Mouse (Mus musculus) G1E (cell line): ENCODE measurements around the gene Spats1. TPM values are rescaled to one million over a fixed set of nuclear protein-coding genes. Genes with fewer than 3 reads are reported as not detected.
A peak's percentile ranks its signal among the peaks of the same experiment; 100 is the strongest.

Experiments used
- ATAC-seq: 2 replicates; pipeline ENCODE4 v1.8.0; 2016; ENCODE audit warnings: mild to moderate bottlenecking; ENCODE audit not compliant: insufficient number of reproducible peaks, poor library complexity, low FRiP score, severe bottlenecking; ENCODE audit errors: extremely low read depth
- DNase-seq: peaks from one replicate; pipeline ENCODE4 v3.0.0; 2012; ENCODE audit warnings: low spot score
- H3K27me3 ChIP-seq: 2 replicates; pipeline ENCODE4 v1.6.1; 2012; ENCODE audit warnings: mild to moderate bottlenecking, low read length, inconsistent platforms; ENCODE audit not compliant: insufficient read depth
- H3K36me3 ChIP-seq: replicated peaks from 2 replicates; pipeline ENCODE3; 2012; ENCODE audit warnings: mild to moderate bottlenecking, inconsistent platforms
- H3K4me1 ChIP-seq: 2 replicates; pipeline ENCODE4 v1.6.1; 2012; ENCODE audit warnings: low read depth, low read length, inconsistent platforms, mixed read lengths; ENCODE audit not compliant: insufficient read depth
- H3K4me3 ChIP-seq: 2 replicates; pipeline ENCODE4 v1.5.1; 2012; ENCODE audit warnings: low read depth, mild to moderate bottlenecking, inconsistent platforms, low read length, moderate library complexity, mixed read lengths
- H3K9me3 ChIP-seq: replicated peaks from 2 replicates; pipeline ENCODE4 v1.6.1; 2012; ENCODE audit warnings: inconsistent platforms
- CTCF ChIP-seq: IDR thresholded peaks from 2 replicates; pipeline ENCODE4 v1.5.1; 2012; ENCODE audit warnings: low read depth, low read length, inconsistent platforms, mixed read lengths
- GATA1 ChIP-seq: IDR thresholded peaks from 2 replicates; pipeline ENCODE4 v1.6.1; 2012; ENCODE audit warnings: borderline replicate concordance, low read length, inconsistent platforms, mixed read lengths
- GATA2 ChIP-seq: IDR thresholded peaks from 2 replicates; pipeline ENCODE4 v1.6.1; 2012; ENCODE audit warnings: low read depth, low read length, inconsistent platforms, borderline replicate concordance
- POLR2AphosphoS5 ChIP-seq: IDR thresholded peaks from 2 replicates; pipeline ENCODE4 v1.6.1; 2012; ENCODE audit warnings: low read depth, low read length, inconsistent platforms; ENCODE audit not compliant: insufficient replicate concordance
- TAL1 ChIP-seq: conservative IDR thresholded peaks from 2 replicates; pipeline ENCODE4 v1.6.1; 2012; ENCODE audit warnings: low read depth, low read length, inconsistent platforms, mixed read lengths
- polyA plus RNA-seq: library from polyadenylated mRNA; stranded (reverse); fragments of >175 nt; gene quantifications from 2 replicates; pipeline ENCODE4 v1.2.3, GENCODE M21; 2012
- total RNA-seq, 2 experiments: library from RNA; stranded (forward) in 1 of 2; stranded (reverse) in 1 of 2; fragments of 200-1000 nt in 1 of 2; fragments of >200 nt in 1 of 2; fragmentation: Nextera tagmentation in 1 of 2; gene quantifications; 2 replicates each; pipeline ENCODE4 v1.2.3; 2014 to 2017

The Spats1 gene
- total and polyA plus RNA-seq, 3 experiments, result 0.11 TPM; not detected in 2

GRCm38 (mm10) chr17:45506700-45507189 lies 31.5 kb upstream of the Spats1 start, which contains the start of gene Aars2:
Gene Aars2, plus strand, starts transcription at chr17:45506841.
- no peaks in the 10 kb centered on the region for H3K9me3 ChIP-seq
- ATAC-seq (peak; percentile 82), DNase-seq (peak; percentile 82)
- H3K27me3 ChIP-seq, result peaks cover 17% of the 10 kb centered on the region
- peaks cover 40% of the 10 kb centered on the region for H3K36me3 ChIP-seq
- peaks cover 30% of the 10 kb centered on the region for H3K4me1 ChIP-seq
- TF ChIP-seq GATA1 (no peak), CTCF (peak; percentile 26; the same call in 1 of the 2 replicates)
- H3K4me3 ChIP-seq, result peak within 1 kb of the TSS; percentile 87

GRCm38 (mm10) chr17:45505941-45506465 lies 30.8 kb upstream of the Spats1 start:
- no peak for TF ChIP-seq GATA1
- TF ChIP-seq GATA2, result no peak
- no peak for TF ChIP-seq POLR2AphosphoS5
- Histone ChIP-seq H3K4me1 (peaks cover 30% of the 10 kb centered on the region), H3K9me3 (no peaks in the 10 kb centered on the region), H3K4me3 (peak overlapping the region; percentile 87; the same call in 1 of the 2 replicates), H3K27me3 (peaks cover 17% of the 10 kb centered on the region), H3K36me3 (peaks cover 33% of the 10 kb centered on the region)
- DNase-seq, result no peak
- no peak for ATAC-seq

DNA sequence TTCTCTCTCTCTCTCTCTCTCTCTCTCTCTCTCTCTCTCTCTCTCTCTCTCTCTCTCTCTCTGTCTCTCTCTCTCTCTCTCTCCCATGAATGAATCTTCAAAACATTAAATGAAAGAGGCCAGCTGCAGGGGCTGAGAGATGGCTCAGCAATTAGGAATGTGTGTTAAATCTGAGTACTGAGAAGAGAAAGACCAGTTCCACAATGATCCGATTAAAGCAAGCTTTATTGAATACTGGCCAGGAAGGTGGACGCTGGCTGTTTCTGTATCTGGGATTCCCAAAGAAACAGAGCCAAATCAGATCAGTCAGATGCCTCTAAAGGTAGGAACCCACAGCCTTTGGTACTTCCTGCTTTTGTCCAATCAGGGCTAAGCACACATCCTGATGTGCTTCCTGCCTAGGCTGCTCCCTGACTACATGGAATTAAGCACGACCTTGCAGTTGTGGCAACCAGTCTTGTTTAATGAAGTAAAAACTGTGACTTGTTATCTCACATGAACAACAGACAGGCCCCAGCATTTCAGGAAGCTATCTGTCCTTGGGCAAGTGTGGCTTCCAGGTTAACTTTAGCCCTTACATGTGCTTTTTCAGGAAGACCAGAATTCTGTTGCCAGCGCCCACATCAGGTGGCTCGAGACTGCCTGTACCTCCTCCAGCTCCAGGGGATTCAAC lies 28.2 kb upstream of the Spats1 start:
- Histone ChIP-seq H3K4me3 (no peak overlapping the region), H3K27me3 (peaks cover 25% of the 10 kb centered on the region), H3K4me1 (peaks cover 29% of the 10 kb centered on the region), H3K36me3 (peaks cover 8% of the 10 kb centered on the region), H3K9me3 (no peaks in the 10 kb centered on the region)
- no peak for TF ChIP-seq GATA1
- no peak for TF ChIP-seq POLR2AphosphoS5
- no peak for TF ChIP-seq GATA2
- TF ChIP-seq CTCF, result no peak
- no peak for TF ChIP-seq TAL1
- peak; percentile 42 for ATAC-seq
- no peak for DNase-seq

DNA sequence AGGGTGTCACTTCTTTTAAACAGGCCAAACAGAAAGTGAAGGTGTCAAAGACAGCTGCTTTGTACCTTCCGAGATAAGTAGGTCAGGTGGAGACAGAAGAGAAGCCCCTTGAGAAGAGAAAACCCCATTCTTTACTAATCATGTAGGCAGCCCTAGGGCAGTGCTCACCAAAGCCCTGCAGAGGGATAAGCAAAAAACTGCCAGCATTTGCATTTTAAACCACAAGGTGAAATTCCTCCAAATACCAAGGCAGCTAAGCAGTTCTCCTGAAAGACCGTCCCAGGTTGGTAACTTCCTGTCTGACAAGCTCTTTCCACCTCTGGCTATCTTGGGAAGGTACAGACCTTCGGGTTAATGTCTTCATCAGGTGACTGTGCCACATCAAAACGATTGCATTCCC lies 27.1 kb upstream of the Spats1 start:
- no peaks in the 10 kb centered on the region for H3K36me3 ChIP-seq
- H3K4me1 ChIP-seq, result peaks cover 18% of the 10 kb centered on the region
- no peak overlapping the region for H3K4me3 ChIP-seq
- H3K9me3 ChIP-seq, result no peaks in the 10 kb centered on the region
- ATAC-seq, result no peak
- peaks cover 28% of the 10 kb centered on the region for H3K27me3 ChIP-seq
- no peak for DNase-seq
- TF ChIP-seq CTCF (no peak), TAL1 (no peak), GATA2 (no peak), POLR2AphosphoS5 (no peak), GATA1 (no peak)

DNA sequence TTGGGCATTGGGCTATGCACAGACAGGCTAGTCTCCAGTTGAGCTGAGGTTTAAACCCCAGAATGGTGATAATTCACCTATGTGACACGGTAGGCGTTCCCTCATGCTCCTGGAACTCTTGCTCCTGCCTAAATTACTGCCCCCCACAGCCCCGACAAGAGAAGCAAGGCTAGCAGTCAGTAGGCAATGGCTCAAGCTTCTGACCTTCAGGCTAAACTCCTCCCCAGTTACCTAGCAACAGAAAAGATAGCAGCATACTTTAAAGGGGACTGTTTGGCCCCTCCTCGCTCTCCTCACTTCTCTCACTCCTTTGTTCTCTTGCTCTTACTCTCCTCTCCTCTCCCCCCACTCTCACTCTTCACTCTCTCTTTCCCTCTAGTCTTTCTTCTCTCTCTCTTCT lies 25.8 kb upstream of the Spats1 start:
- no peaks in the 10 kb centered on the region for H3K9me3 ChIP-seq
- no peak overlapping the region for H3K4me3 ChIP-seq
- H3K4me1 ChIP-seq, result peaks cover 10% of the 10 kb centered on the region
- ATAC-seq, result no peak
- H3K27me3 ChIP-seq, result peaks cover 28% of the 10 kb centered on the region
- no peaks in the 10 kb centered on the region for H3K36me3 ChIP-seq
- DNase-seq, result no peak
- TF ChIP-seq TAL1 (no peak), CTCF (no peak), POLR2AphosphoS5 (no peak), GATA2 (no peak), GATA1 (no peak)

- Histone ChIP-seq H3K4me3 (no peak overlapping the region), H3K36me3 (no peaks in the 10 kb centered on the region), H3K4me1 (peaks cover 8% of the 10 kb centered on the region), H3K9me3 (no peaks in the 10 kb centered on the region), H3K27me3 (peaks cover 34% of the 10 kb centered on the region)
- TF ChIP-seq GATA1 (no peak), POLR2AphosphoS5 (no peak), GATA2 (no peak), TAL1 (no peak), CTCF (no peak)
- ATAC-seq, result no peak
- no peak for DNase-seq
Observed at GRCm38 (mm10) chr17:45499516-45499915, 24.3 kb upstream of the Spats1 start.

DNA sequence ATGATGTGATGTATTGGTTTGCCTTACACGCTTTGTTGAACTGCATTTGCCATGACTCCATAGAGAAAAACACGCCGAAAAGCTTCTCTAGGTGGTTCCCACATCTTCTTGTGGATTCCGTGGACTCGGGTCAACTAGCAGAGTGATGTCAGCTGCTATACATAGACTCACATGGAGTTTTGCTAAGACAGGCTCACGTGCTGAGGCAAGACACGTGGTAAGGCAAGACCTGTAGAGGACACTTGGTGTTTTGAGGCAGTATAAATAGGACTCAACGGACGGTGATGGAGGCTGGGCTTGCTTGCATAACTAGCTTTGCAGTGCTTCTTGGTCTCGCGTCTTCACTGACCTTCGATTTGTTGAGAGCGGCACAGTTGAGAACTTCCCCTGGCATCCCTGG lies 23.2 kb upstream of the Spats1 start:
- Histone ChIP-seq H3K9me3 (no peaks in the 10 kb centered on the region), H3K4me3 (no peak overlapping the region), H3K27me3 (peaks cover 33% of the 10 kb centered on the region), H3K4me1 (peaks cover 4% of the 10 kb centered on the region), H3K36me3 (no peaks in the 10 kb centered on the region)
- DNase-seq (no peak), ATAC-seq (no peak)
- TF ChIP-seq TAL1 (no peak), GATA1 (no peak), GATA2 (no peak), POLR2AphosphoS5 (no peak), CTCF (no peak)
